ENCODE assay signal across 8 mouse cellular contexts in the genomic region with DNA sequence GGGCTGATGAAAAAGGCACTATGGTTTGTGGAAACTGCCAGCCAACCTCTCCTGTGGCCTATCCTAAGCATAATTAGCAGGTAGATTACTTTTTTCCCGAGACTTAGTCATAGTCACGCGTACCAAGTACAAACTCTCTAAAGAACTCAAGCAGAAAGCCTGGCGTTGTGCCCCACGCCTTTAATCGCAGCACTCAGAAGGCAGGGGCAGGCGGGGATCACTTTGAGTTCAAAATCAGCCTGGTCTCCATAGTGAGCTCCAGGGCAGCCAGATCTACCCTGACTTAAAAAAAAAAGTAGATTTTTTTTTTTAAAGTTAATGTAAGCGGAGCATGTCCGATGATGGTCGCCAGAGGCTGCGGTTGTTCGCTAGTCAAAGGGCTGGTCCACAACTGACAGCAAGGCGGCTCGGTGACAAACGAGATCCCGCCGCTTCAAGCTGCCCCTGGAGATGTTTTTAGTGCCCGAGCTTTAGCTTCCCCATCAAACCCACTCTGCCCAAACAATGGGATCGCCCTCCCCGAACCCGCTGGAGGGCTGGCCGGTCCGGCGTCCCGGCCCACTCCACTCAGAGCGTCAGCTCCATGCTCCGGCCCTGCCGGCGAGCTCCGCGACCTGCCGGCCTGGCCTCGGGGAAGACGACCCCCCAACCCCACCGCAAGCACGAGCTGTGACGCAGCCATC. TPM values are rescaled to one million over a fixed set of nuclear protein-coding genes. Genes with fewer than 3 reads are reported as not detected.
DNase-seq lines count a peak whose midpoint lies in the region; ATAC-seq lines count a peak whose summit lies in the region.

No protein-coding gene starts in this region.

- intact Hi-C loops in gastrocnemius, postnatal 36 days (cut with DNase I) = no loop called here
- intact Hi-C loops in left cerebral cortex, postnatal 14 days (cut with DNase I) = no loop called here

- H3K4me1 ChIP-seq in hindbrain, embryonic 16.5 days (ENCODE audit: control insufficient read depth, insufficient read depth, low read depth, low read length) = peaks cover 7% of the 10 kb centered on the region
- peaks cover 3% of the 10 kb centered on the region; the same call in 1 of the 2 replicates for H3K4me1 ChIP-seq in stomach, embryonic 14.5 days (ENCODE audit: control insufficient read depth, insufficient read depth, low read length)

- peak overlapping the region; percentile 80 for H3K4me2 ChIP-seq in hindbrain, embryonic 16.5 days (ENCODE audit: low read length)
- peak overlapping the region; percentile 71 for H3K4me2 ChIP-seq in stomach, embryonic 14.5 days (replicated peaks; ENCODE audit: low read depth, low read length)

- peak overlapping the region; percentile 86 for H3K9ac ChIP-seq in hindbrain, embryonic 16.5 days (ENCODE audit: low read depth, low read length)
- H3K9ac ChIP-seq in stomach, embryonic 14.5 days (replicated peaks; ENCODE audit: low read depth, low read length) = peak overlapping the region; percentile 76

- H3K27me3 ChIP-seq in hindbrain, embryonic 16.5 days (replicated peaks; ENCODE audit: control insufficient read depth, insufficient read depth, low read length) = no peaks in the 10 kb centered on the region
- no peaks in the 10 kb centered on the region for H3K27me3 ChIP-seq in stomach, embryonic 14.5 days (ENCODE audit: control insufficient read depth, insufficient read depth, low read length)

- 0% methylated on average over 37 of the region's 37 CpGs for WGBS in hindbrain, embryonic 16.5 days
- under 1% methylated on average over 37 of the region's 37 CpGs for whole genome bisulfite sequencing in stomach, embryonic 14.5 days

- peak; percentile 36 for DNase-seq in gastrocnemius, adult 18-20 months (ENCODE audit: low spot score)
- DNase-seq in gastrocnemius, postnatal 36 days = no peak
- peak; percentile 37 to 50 for DNase-seq in cerebellum, adult 18-20 months
- peak; percentile 27 to 33 for DNase-seq in frontal cortex, postnatal 14 days (ENCODE audit: low spot score in 2 of 2)
- peak; percentile 21 to 29 for DNase-seq in left cerebral cortex, postnatal 14 days (ENCODE audit: low spot score in 2 of 2)

- peak overlapping the region; percentile 88 for H3K27ac ChIP-seq in hindbrain, embryonic 16.5 days (ENCODE audit: low read depth, low read length)
- H3K27ac ChIP-seq in stomach, embryonic 14.5 days (ENCODE audit: low read length) = peak overlapping the region; percentile 76

- no peaks in the 10 kb centered on the region for H3K36me3 ChIP-seq in hindbrain, embryonic 16.5 days (ENCODE audit: control insufficient read depth, insufficient read depth, low read length)
- peaks cover 4% of the 10 kb centered on the region for H3K36me3 ChIP-seq in stomach, embryonic 14.5 days (ENCODE audit: control insufficient read depth, insufficient read depth, low read length)

- ATAC-seq in hindbrain, embryonic 16.5 days = no peak
- ATAC-seq in megakaryocyte-erythroid progenitor cell, adult 5-6 weeks (replicated peaks; ENCODE audit: low FRiP score, low TSS enrichment, poor library complexity, severe bottlenecking) = peak; percentile 47
- ATAC-seq in stomach, embryonic 14.5 days (ENCODE audit: insufficient number of reproducible peaks, insufficient read depth, low FRiP score, low read depth) = peak; percentile 8

- peak overlapping the region; percentile 98 for H3K4me3 ChIP-seq in hindbrain, embryonic 16.5 days (ENCODE audit: low read length)
- H3K4me3 ChIP-seq in stomach, embryonic 14.5 days (ENCODE audit: low read depth, low read length) = peak overlapping the region; percentile 89

- H3K9me3 ChIP-seq in hindbrain, embryonic 16.5 days (ENCODE audit: control insufficient read depth, low read length) = no peaks in the 10 kb centered on the region
- no peaks in the 10 kb centered on the region for H3K9me3 ChIP-seq in stomach, embryonic 14.5 days (ENCODE audit: control insufficient read depth, low read depth, low read length)

RNA-seq across cellular contexts. Expression of gene Dnajb9, which starts 0.8 kb away (rescaled TPM):
- total RNA-seq in gastrocnemius, adult 18-20 months (2021) = 10 to 100 TPM; 30.7 to 38.0 TPM
- total RNA-seq in gastrocnemius, postnatal 36 days (2021) = 10 to 100 TPM; 28.1 to 33.6 TPM
- 33.6 and 34.2 TPM in 2 replicates for polyA plus RNA-seq in hindbrain, embryonic 16.5 days (2015; fragmentation: Nextera tagmentation; extraction: Ambion mirVana)
- 10 to 100 TPM; 33.1 to 36.9 TPM for total RNA-seq in left cerebral cortex, postnatal 14 days (2021)
- 9.8 and 18.2 TPM in 2 replicates for total RNA-seq in megakaryocyte-erythroid progenitor cell, adult 5-6 weeks (2014; fragmentation: Nextera tagmentation)
- total RNA-seq in megakaryocyte-erythroid progenitor cell, adult 5-6 weeks (2017) = 43.4 and 54.2 TPM in 2 replicates
- 19.9 and 24.1 TPM in 2 replicates for polyA plus RNA-seq in stomach, embryonic 14.5 days (2014; fragmentation: Nextera tagmentation; extraction: Ambion mirVana)

RNA-seq across cellular contexts. Expression of gene Pnpla8, which starts 11.9 kb away (rescaled TPM):
- total RNA-seq in gastrocnemius, adult 18-20 months (2021) = 100 to 1,000 TPM; 126 to 150 TPM
- total RNA-seq in gastrocnemius, postnatal 36 days (2021) = 100 to 1,000 TPM; 122 to 132 TPM
- polyA plus RNA-seq in hindbrain, embryonic 16.5 days (2015; fragmentation: Nextera tagmentation; extraction: Ambion mirVana) = 127 and 130 TPM in 2 replicates
- total RNA-seq in left cerebral cortex, postnatal 14 days (2021) = 100 to 1,000 TPM; 117 to 126 TPM
- 22.4 and 26.2 TPM in 2 replicates for total RNA-seq in megakaryocyte-erythroid progenitor cell, adult 5-6 weeks (2014; fragmentation: Nextera tagmentation)
- total RNA-seq in megakaryocyte-erythroid progenitor cell, adult 5-6 weeks (2017) = 37.3 and 51.8 TPM in 2 replicates
- 60.9 and 65.8 TPM in 2 replicates for polyA plus RNA-seq in stomach, embryonic 14.5 days (2014; fragmentation: Nextera tagmentation; extraction: Ambion mirVana)

Comparison
In these comparisons a context has a peak if more than half of its experiments do, and no peak if none do; other contexts are left out.
1. DNase-seq: peak in gastrocnemius, adult 18-20 months (single experiment), cerebellum, adult 18-20 months (2 of 2), frontal cortex, postnatal 14 days (2 of 2) and left cerebral cortex, postnatal 14 days (2 of 2); none in gastrocnemius, postnatal 36 days (0 of 2).